Mouse (Mus musculus): ENCODE results near the gene Spon2. TPM values are rescaled to one million over a fixed set of nuclear protein-coding genes. Genes with fewer than 3 reads are reported as not detected.
A peak's percentile ranks its signal among the peaks of the same experiment; 100 is the strongest.

Spon2 gene
- polyA plus RNA-seq, 1 experiment from 2014 or later: 2.8 TPM

GRCm38 (mm10) chr5:33228428-33228827 lies 10.2 kb upstream of the Spon2 start:
- no peak for DNase-seq (ENCODE audit: low spot score)
- Histone ChIP-seq H3K27me3 (ENCODE audit: low read depth, poor library complexity, severe bottlenecking) (no peaks in the 10 kb centered on the region), H3K36me3 (no peaks in the 10 kb centered on the region), H3K27ac (no peak overlapping the region), H3K4me1 (peaks cover under 1% of the 10 kb centered on the region; the same call in 1 of the 2 replicates), H3K4me3 (no peak overlapping the region), H3K9me3 (replicated peaks) (no peaks in the 10 kb centered on the region)
- 75% methylated on average over 5 of the region's 5 CpGs for whole genome bisulfite sequencing

GRCm38 (mm10) chr5:33225673-33226072 lies 7.4 kb upstream of the Spon2 start:
- Histone ChIP-seq H3K27ac (no peak overlapping the region), H3K4me1 (peaks cover 22% of the 10 kb centered on the region)
- no peak for DNase-seq (ENCODE audit: low spot score)

GRCm38 (mm10) chr5:33224491-33224890 lies 6.2 kb upstream of the Spon2 start:
- Histone ChIP-seq H3K27me3 (ENCODE audit: low read depth, poor library complexity, severe bottlenecking) (no peaks in the 10 kb centered on the region), H3K4me1 (peaks cover 29% of the 10 kb centered on the region), H3K4me3 (no peak overlapping the region), H3K27ac (no peak overlapping the region), H3K36me3 (no peaks in the 10 kb centered on the region), H3K9me3 (replicated peaks) (no peaks in the 10 kb centered on the region)
- WGBS: 92% methylated on average over 7 of the region's 7 CpGs
- no peak for DNase-seq (ENCODE audit: low spot score)

More at GRCm38 (mm10) chr5:33225673-33226072, 7.4 kb upstream of the Spon2 start:
- Histone ChIP-seq H3K9me3 (replicated peaks) (no peaks in the 10 kb centered on the region), H3K4me3 (no peak overlapping the region), H3K36me3 (no peaks in the 10 kb centered on the region), H3K27me3 (ENCODE audit: low read depth, poor library complexity, severe bottlenecking) (no peaks in the 10 kb centered on the region)
- 92% methylated on average over 5 of the region's 5 CpGs for WGBS

GRCm38 (mm10) chr5:33222841-33223744 lies 4.8 kb upstream of the Spon2 start:
- DNase-seq (ENCODE audit: low spot score): no peak
- peak overlapping the region; percentile 53 for H3K27ac ChIP-seq
- H3K4me1 ChIP-seq: peaks cover 34% of the 10 kb centered on the region
- no peaks in the 10 kb centered on the region for H3K27me3 ChIP-seq (ENCODE audit: low read depth, poor library complexity, severe bottlenecking)
- 65% methylated on average over 9 of the region's 9 CpGs for WGBS
- H3K9me3 ChIP-seq (replicated peaks): no peaks in the 10 kb centered on the region
- H3K36me3 ChIP-seq: no peaks in the 10 kb centered on the region
- no peak overlapping the region for H3K4me3 ChIP-seq

- Histone ChIP-seq H3K36me3 (no peaks in the 10 kb centered on the region), H3K27me3 (ENCODE audit: low read depth, poor library complexity, severe bottlenecking) (no peaks in the 10 kb centered on the region), H3K4me1 (peaks cover 41% of the 10 kb centered on the region), H3K4me3 (no peak overlapping the region), H3K27ac (peak overlapping the region; percentile 53), H3K9me3 (replicated peaks) (no peaks in the 10 kb centered on the region)
- WGBS: 46% methylated on average over 6 of the region's 6 CpGs
- no peak for DNase-seq (ENCODE audit: low spot score)
These were observed 4.1 kb upstream of the Spon2 start for GRCm38 (mm10) chr5:33222389-33222788.

GRCm38 (mm10) chr5:33220350-33221044 lies 2.2 kb upstream of the Spon2 start:
- H3K4me3 ChIP-seq: no peak overlapping the region
- WGBS: 70% methylated on average over 10 of the region's 10 CpGs
- no peaks in the 10 kb centered on the region for H3K36me3 ChIP-seq
- H3K9me3 ChIP-seq (replicated peaks): no peaks in the 10 kb centered on the region
- H3K27ac ChIP-seq: peak overlapping the region; percentile 54; the same call in 1 of the 2 replicates
- no peak for DNase-seq (ENCODE audit: low spot score)
- peaks cover 50% of the 10 kb centered on the region for H3K4me1 ChIP-seq
- H3K27me3 ChIP-seq (ENCODE audit: low read depth, poor library complexity, severe bottlenecking): no peaks in the 10 kb centered on the region

- peaks cover 50% of the 10 kb centered on the region for H3K4me1 ChIP-seq
- H3K27ac ChIP-seq: 0 out of 2 replicates have a peak overlapping the region, but pooled peaks have one; percentile 54
- 90% methylated on average over 4 of the region's 4 CpGs for WGBS
- no peak overlapping the region for H3K4me3 ChIP-seq
- DNase-seq (ENCODE audit: low spot score): no peak
- no peaks in the 10 kb centered on the region for H3K27me3 ChIP-seq (ENCODE audit: low read depth, poor library complexity, severe bottlenecking)
- no peaks in the 10 kb centered on the region for H3K36me3 ChIP-seq
- no peaks in the 10 kb centered on the region for H3K9me3 ChIP-seq (replicated peaks)
These were observed 1.6 kb upstream of the Spon2 start for GRCm38 (mm10) chr5:33219831-33220230.

GRCm38 (mm10) chr5:33218746-33219449 lies 643 bp upstream of the Spon2 start:
- no peaks in the 10 kb centered on the region for H3K9me3 ChIP-seq (replicated peaks)
- no peaks in the 10 kb centered on the region for H3K27me3 ChIP-seq (ENCODE audit: low read depth, poor library complexity, severe bottlenecking)
- peak overlapping the region; percentile 73; the same call in 1 of the 2 replicates for H3K27ac ChIP-seq
- DNase-seq (ENCODE audit: low spot score): no peak
- 91% methylated on average over 20 of the region's 20 CpGs for WGBS
- H3K36me3 ChIP-seq: no peaks in the 10 kb centered on the region
- peaks cover 50% of the 10 kb centered on the region for H3K4me1 ChIP-seq
- no peak overlapping the region for H3K4me3 ChIP-seq

GRCm38 (mm10) chr5:33217663-33218062 lies 592 bp downstream of the Spon2 start:
- H3K4me1 ChIP-seq: peaks cover 42% of the 10 kb centered on the region
- no peak overlapping the region for H3K4me3 ChIP-seq
- 39% methylated on average over 3 of the region's 3 CpGs for WGBS
- H3K27ac ChIP-seq: peak overlapping the region; percentile 73
- no peak for DNase-seq (ENCODE audit: low spot score)
- H3K36me3 ChIP-seq: no peaks in the 10 kb centered on the region
- no peaks in the 10 kb centered on the region for H3K27me3 ChIP-seq (ENCODE audit: low read depth, poor library complexity, severe bottlenecking)
- H3K9me3 ChIP-seq (replicated peaks): no peaks in the 10 kb centered on the region

- no peaks in the 10 kb centered on the region for H3K36me3 ChIP-seq
- H3K9me3 ChIP-seq (replicated peaks): no peaks in the 10 kb centered on the region
- DNase-seq (ENCODE audit: low spot score): no peak
- H3K4me1 ChIP-seq: peaks cover 22% of the 10 kb centered on the region
- WGBS: 76% methylated on average over 4 of the region's 4 CpGs
- H3K4me3 ChIP-seq: no peak overlapping the region
- H3K27ac ChIP-seq: no peak overlapping the region
- no peaks in the 10 kb centered on the region for H3K27me3 ChIP-seq (ENCODE audit: low read depth, poor library complexity, severe bottlenecking)
These were observed 3.5 kb downstream of the Spon2 start for GRCm38 (mm10) chr5:33214723-33215122.

GRCm38 (mm10) chr5:33211254-33211653 lies 7.0 kb downstream of the Spon2 start:
- no peak overlapping the region for H3K4me3 ChIP-seq
- DNase-seq (ENCODE audit: low spot score): no peak
- H3K27ac ChIP-seq: no peak overlapping the region
- WGBS: 89% methylated on average over 5 of the region's 5 CpGs
- H3K27me3 ChIP-seq (ENCODE audit: low read depth, poor library complexity, severe bottlenecking): no peaks in the 10 kb centered on the region
- no peaks in the 10 kb centered on the region for H3K9me3 ChIP-seq (replicated peaks)
- H3K36me3 ChIP-seq: no peaks in the 10 kb centered on the region
- no peaks in the 10 kb centered on the region for H3K4me1 ChIP-seq

- WGBS: 85% methylated on average over 3 of the region's 3 CpGs
- DNase-seq (ENCODE audit: low spot score): no peak
- Histone ChIP-seq H3K9me3 (replicated peaks) (no peaks in the 10 kb centered on the region), H3K4me3 (no peak overlapping the region), H3K27me3 (ENCODE audit: low read depth, poor library complexity, severe bottlenecking) (no peaks in the 10 kb centered on the region), H3K27ac (no peak overlapping the region), H3K4me1 (no peaks in the 10 kb centered on the region), H3K36me3 (no peaks in the 10 kb centered on the region)
These were observed 7.7 kb downstream of the Spon2 start for GRCm38 (mm10) chr5:33210515-33210914.
